ENCODE assay signal across 10 mouse cellular contexts in the genomic region with DNA sequence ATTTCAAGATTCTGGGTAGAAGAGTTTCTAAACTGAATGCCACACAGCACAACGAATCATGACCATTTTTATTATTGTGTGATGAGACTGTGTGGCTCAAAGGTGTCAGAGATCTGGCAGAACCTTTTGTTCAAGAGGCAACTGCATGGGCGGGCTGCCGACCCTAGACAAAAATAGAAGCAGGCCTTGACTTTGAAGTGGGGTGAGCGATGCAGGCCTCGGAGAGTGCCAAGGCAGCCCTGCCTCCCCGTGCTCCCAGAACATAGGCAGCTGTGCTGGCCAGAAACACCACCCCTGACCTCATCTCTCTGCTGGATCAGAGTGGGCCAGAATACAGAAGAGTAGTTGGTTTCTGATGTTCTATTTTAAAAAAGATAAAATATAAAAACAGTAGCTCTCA. TPM values are rescaled to one million over a fixed set of nuclear protein-coding genes. Genes with fewer than 3 reads are reported as not detected.
DNase-seq lines count a peak whose midpoint lies in the region; ATAC-seq and TF ChIP-seq lines count a peak whose summit lies in the region.
"Had no signal": no experiment of that assay in that cellular context is flagged by ENCODE, and none has a peak within 500 bp of the region (broad histone marks: within the 10 kb centered on the region; RNA-seq: fewer than 3 reads in every experiment).

No protein-coding gene starts in this region.

- H3K27ac ChIP-seq in intestine, embryonic 14.5 days (ENCODE audit: low read depth), result no peak overlapping the region
- no peak overlapping the region for H3K27ac ChIP-seq in intestine, postnatal 0 days (ENCODE audit: low read depth, low read length)
- peak overlapping the region; percentile 91 for H3K27ac ChIP-seq in heart, adult 2 months
- H3K27ac ChIP-seq in lung, embryonic 14.5 days (ENCODE audit: low read depth), result peak overlapping the region; percentile 75

- peak; percentile 90 for TF ChIP-seq EP300 in heart, adult 2 months (IDR thresholded peaks at IDR 0.05; ENCODE audit: insufficient read depth, low read depth, low read length)

- H3K4me2 ChIP-seq in intestine, embryonic 14.5 days (ENCODE audit: low read length), result no peak overlapping the region
- H3K4me2 ChIP-seq in intestine, postnatal 0 days (replicated peaks; ENCODE audit: low read depth), result no peak overlapping the region
- H3K4me2 ChIP-seq in lung, embryonic 14.5 days, result peak overlapping the region; percentile 13; the same call in 1 of the 2 replicates

- no peak overlapping the region for H3K9ac ChIP-seq in intestine, embryonic 14.5 days (ENCODE audit: low read length)
- no peak overlapping the region for H3K9ac ChIP-seq in intestine, postnatal 0 days (ENCODE audit: low read depth, low read length)
- no peak overlapping the region for H3K9ac ChIP-seq in heart, adult 2 months (ENCODE audit: low read depth, low read length)
- H3K9ac ChIP-seq in lung, embryonic 14.5 days, result no peak overlapping the region

- no peaks in the 10 kb centered on the region for H3K27me3 ChIP-seq in intestine, embryonic 14.5 days (replicated peaks; ENCODE audit: control insufficient read depth, insufficient read depth, low read length)
- no peaks in the 10 kb centered on the region for H3K27me3 ChIP-seq in intestine, postnatal 0 days (replicated peaks; ENCODE audit: control insufficient read depth, insufficient read depth, low read length)
- no peaks in the 10 kb centered on the region for H3K27me3 ChIP-seq in heart, adult 2 months (ENCODE audit: control insufficient read depth, insufficient read depth, low read length)
- no peaks in the 10 kb centered on the region for H3K27me3 ChIP-seq in lung, embryonic 14.5 days (ENCODE audit: insufficient read depth, low read length)

- no peaks in the 10 kb centered on the region for H3K36me3 ChIP-seq in intestine, embryonic 14.5 days (ENCODE audit: control insufficient read depth, insufficient read depth, low read length)
- H3K36me3 ChIP-seq in intestine, postnatal 0 days (ENCODE audit: control insufficient read depth, insufficient read depth), result no peaks in the 10 kb centered on the region
- peaks cover 7% of the 10 kb centered on the region; the same call in 1 of the 2 replicates for H3K36me3 ChIP-seq in heart, adult 2 months (ENCODE audit: control insufficient read depth, insufficient read depth, low read length)
- H3K36me3 ChIP-seq in lung, embryonic 14.5 days (ENCODE audit: insufficient read depth), result no peaks in the 10 kb centered on the region

- H3K9me3 ChIP-seq in intestine, embryonic 14.5 days (ENCODE audit: control insufficient read depth, low read length), result no peaks in the 10 kb centered on the region
- H3K9me3 ChIP-seq in intestine, postnatal 0 days (ENCODE audit: control insufficient read depth), result no peaks in the 10 kb centered on the region
- H3K9me3 ChIP-seq in lung, embryonic 14.5 days (ENCODE audit: low read depth, low read length), result no peaks in the 10 kb centered on the region

- no peaks in the 10 kb centered on the region for H3K79me2 ChIP-seq in heart, adult 2 months (replicated peaks; ENCODE audit: control insufficient read depth, insufficient read depth, low read length)

- 0 out of 2 replicates have a peak, but pooled peaks have one; percentile 16 for TF ChIP-seq POLR2A in heart, adult 2 months (IDR thresholded peaks at IDR 0.05; ENCODE audit: insufficient read depth, low read depth, low read length)

- intact Hi-C loops in heart, adult 2 months (cut with DNase I), result no loop called here

- ATAC-seq in intestine, embryonic 14.5 days (replicated peaks; ENCODE audit: low FRiP score, low TSS enrichment, low read depth), result no peak
- ATAC-seq in intestine, postnatal 0 days, result no peak
- ATAC-seq in lung, embryonic 14.5 days (ENCODE audit: insufficient read depth), result peak; percentile 68
- no peak for ATAC-seq in megakaryocyte progenitor cell, adult 5-6 weeks (replicated peaks; ENCODE audit: poor library complexity)
- no peak for ATAC-seq in cerebellum, adult (ENCODE audit: insufficient number of reproducible peaks, low FRiP score, low TSS enrichment)

- no peak overlapping the region for H3K4me3 ChIP-seq in intestine, embryonic 14.5 days (ENCODE audit: low read depth, low read length)
- H3K4me3 ChIP-seq in intestine, postnatal 0 days (ENCODE audit: low read depth, low read length), result no peak overlapping the region
- H3K4me3 ChIP-seq in heart, adult 2 months, result no peak overlapping the region
- H3K4me3 ChIP-seq in lung, embryonic 14.5 days (ENCODE audit: low read depth, low read length), result no peak overlapping the region

- DNase-seq in intestine, embryonic 14.5 days (ENCODE audit: low spot score), result peak; percentile 28
- peak; percentile 87 for DNase-seq in adrenal gland, adult 2 months
- peak; percentile 65 to 87 for DNase-seq in heart, adult 2 months
- peak; percentile 75 for DNase-seq in lung, embryonic 14.5 days
- no peak for DNase-seq in right cerebral cortex, adult 2 months (ENCODE audit: low spot score in 2 of 2)

- TF ChIP-seq CTCF in intestine, postnatal 0 days (IDR thresholded peaks at IDR 0.05; ENCODE audit: low read depth), result no peak
- no peak for TF ChIP-seq CTCF in heart, adult 2 months (IDR thresholded peaks at IDR 0.05)
- TF ChIP-seq CTCF in lung, embryonic 14.5 days (IDR thresholded peaks at IDR 0.05; ENCODE audit: low read depth), result no peak

- peaks cover 16% of the 10 kb centered on the region for H3K4me1 ChIP-seq in intestine, embryonic 14.5 days (replicated peaks; ENCODE audit: control insufficient read depth, insufficient read depth, low read length)
- peaks cover 3% of the 10 kb centered on the region; the same call in 1 of the 2 replicates for H3K4me1 ChIP-seq in intestine, postnatal 0 days (replicated peaks; ENCODE audit: control insufficient read depth, insufficient read depth, low read length)
- H3K4me1 ChIP-seq in heart, adult 2 months (ENCODE audit: control insufficient read depth, insufficient read depth, low read length), result peaks cover 9% of the 10 kb centered on the region
- H3K4me1 ChIP-seq in lung, embryonic 14.5 days (ENCODE audit: insufficient read depth), result peaks cover 10% of the 10 kb centered on the region

- 50% methylated on average over 6 of the region's 6 CpGs for WGBS in intestine, embryonic 14.5 days
- WGBS in intestine, postnatal 0 days, result 67% methylated on average over 6 of the region's 6 CpGs
- WGBS in heart, adult 2 months, result 20% methylated on average over 6 of the region's 6 CpGs
- 10% methylated on average over 6 of the region's 6 CpGs for WGBS in lung, embryonic 14.5 days

RNA-seq across cellular contexts. Expression of a gene that starts 57.6 kb away (rescaled TPM):
- not detected in 2 replicates for polyA plus RNA-seq in intestine, embryonic 14.5 days (2014; fragmentation: Nextera tagmentation; extraction: Ambion mirVana)
- 0.09 TPM in 1 of 2 replicates, not detected in the other for polyA plus RNA-seq in intestine, postnatal 0 days (2015; fragmentation: Nextera tagmentation; extraction: Ambion mirVana)
- under 1 TPM in 1 of 2 experiments, not detected in 1; 0.41 TPM for total RNA-seq in adrenal gland, adult 2 months (2021)
- polyA plus RNA-seq in adrenal gland, adult 2 months (2012; rRNA removed), result not detected in 2 replicates
- total RNA-seq in heart, adult 2 months (2021), result 1,000 to 10,000 TPM; 1,454 to 1,834 TPM
- polyA plus RNA-seq in heart, adult 2 months (2012; rRNA removed), result 691 and 950 TPM in 2 replicates
- polyA plus RNA-seq in lung, embryonic 14.5 days (2014; fragmentation: Nextera tagmentation; extraction: Ambion mirVana), result 0.17 and 1.2 TPM in 2 replicates
- total RNA-seq in megakaryocyte progenitor cell, adult 5-6 weeks (2015), result not detected in 2 replicates
- total RNA-seq in megakaryocyte progenitor cell, adult 5-6 weeks (2017), result not detected in 2 replicates
- total RNA-seq: common myeloid progenitor, adult 5-6 weeks had no signal
- polyA plus RNA-seq: liver, adult 2 months had no signal

Comparison
In these comparisons a context has a peak if more than half of its experiments do, and no peak if none do; other contexts are left out.
1. DNase-seq: peak in intestine, embryonic 14.5 days (single experiment), adrenal gland, adult 2 months (single experiment), heart, adult 2 months (2 of 2) and lung, embryonic 14.5 days (single experiment); none in right cerebral cortex, adult 2 months (0 of 2).
2. H3K27ac ChIP-seq: peak in heart, adult 2 months (single experiment) and lung, embryonic 14.5 days (single experiment); none in intestine, embryonic 14.5 days (single experiment) and intestine, postnatal 0 days (single experiment).
3. RNA of a gene that starts 57.6 kb away (polyA plus RNA-seq): 691 to 950 TPM in heart, adult 2 months; 0.17 to 1.2 TPM in lung, embryonic 14.5 days, 0.09 TPM in intestine, postnatal 0 days, not detected in intestine, embryonic 14.5 days and not detected in adrenal gland, adult 2 months; every median in the first group is over 100 times any median in the second.